Mouse (Mus musculus): ENCODE results near the gene Sytl4. TPM values are rescaled to one million over a fixed set of nuclear protein-coding genes. Genes with fewer than 3 reads are reported as not detected.

Sytl4 gene
- polyA plus RNA-seq, 1 experiment from 2014 or later, result 3.8 TPM

- H3K9me3 ChIP-seq, result no peaks in the 10 kb centered on the region
- WGBS, result 75% methylated on average over 5 of the region's 5 CpGs
- H3K4me3 ChIP-seq, result no peak overlapping the region
- no peak for ATAC-seq (ENCODE audit: extremely low read depth, insufficient number of reproducible peaks, low FRiP score, low TSS enrichment)
- H3K9ac ChIP-seq, result no peak overlapping the region
- no peaks in the 10 kb centered on the region for H3K27me3 ChIP-seq (replicated peaks)
- H3K27ac ChIP-seq (replicated peaks), result no peak overlapping the region
- no peaks in the 10 kb centered on the region for H3K36me3 ChIP-seq
- H3K4me1 ChIP-seq, result no peaks in the 10 kb centered on the region
- no peak overlapping the region for H3K4me2 ChIP-seq
Measured at GRCm38 (mm10) chrX:133926760-133927159, 54.9 kb downstream of the Sytl4 start.

- Histone ChIP-seq H3K27me3 (replicated peaks) (no peaks in the 10 kb centered on the region), H3K4me2 (no peak overlapping the region), H3K9me3 (no peaks in the 10 kb centered on the region), H3K36me3 (no peaks in the 10 kb centered on the region), H3K27ac (replicated peaks) (no peak overlapping the region), H3K9ac (no peak overlapping the region), H3K4me1 (no peaks in the 10 kb centered on the region), H3K4me3 (no peak overlapping the region)
- ATAC-seq (ENCODE audit: extremely low read depth, insufficient number of reproducible peaks, low FRiP score, low TSS enrichment), result no peak
- 64% methylated on average over 4 of the region's 4 CpGs for WGBS
Measured at GRCm38 (mm10) chrX:133921187-133921586, 60.4 kb downstream of the Sytl4 start.

- Histone ChIP-seq H3K4me3 (no peak overlapping the region), H3K27ac (replicated peaks) (peak overlapping the region; percentile 76), H3K4me2 (no peak overlapping the region), H3K9me3 (no peaks in the 10 kb centered on the region), H3K4me1 (peaks cover 26% of the 10 kb centered on the region), H3K27me3 (replicated peaks) (no peaks in the 10 kb centered on the region), H3K36me3 (no peaks in the 10 kb centered on the region), H3K9ac (no peak overlapping the region)
- ATAC-seq (ENCODE audit: extremely low read depth, insufficient number of reproducible peaks, low FRiP score, low TSS enrichment), result no peak; the same call in 1 of the 2 replicates
- WGBS, result 16% methylated on average over 7 of the region's 7 CpGs
Measured at GRCm38 (mm10) chrX:133914219-133914618, 67.4 kb downstream of the Sytl4 start.

GRCm38 (mm10) chrX:133913006-133913405, 68.6 kb downstream of the Sytl4 start:
- no peaks in the 10 kb centered on the region for H3K36me3 ChIP-seq
- 86% methylated on average over 3 of the region's 3 CpGs for WGBS
- no peak overlapping the region for H3K27ac ChIP-seq (replicated peaks)
- H3K4me1 ChIP-seq, result peaks cover 29% of the 10 kb centered on the region
- no peaks in the 10 kb centered on the region for H3K9me3 ChIP-seq
- H3K4me2 ChIP-seq, result no peak overlapping the region
- ATAC-seq (ENCODE audit: extremely low read depth, insufficient number of reproducible peaks, low FRiP score, low TSS enrichment), result no peak
- H3K9ac ChIP-seq, result no peak overlapping the region
- H3K4me3 ChIP-seq, result no peak overlapping the region
- H3K27me3 ChIP-seq (replicated peaks), result no peaks in the 10 kb centered on the region

- Histone ChIP-seq H3K4me2 (peak overlapping the region; percentile 7; the same call in 1 of the 2 replicates), H3K36me3 (no peaks in the 10 kb centered on the region), H3K9ac (peak overlapping the region; percentile 33; the same call in 1 of the 2 replicates), H3K9me3 (no peaks in the 10 kb centered on the region), H3K4me3 (no peak overlapping the region), H3K27ac (replicated peaks) (peak overlapping the region; percentile 58), H3K27me3 (replicated peaks) (no peaks in the 10 kb centered on the region), H3K4me1 (peaks cover 29% of the 10 kb centered on the region)
- 17% methylated on average over 10 of the region's 10 CpGs for WGBS
- ATAC-seq (ENCODE audit: extremely low read depth, insufficient number of reproducible peaks, low FRiP score, low TSS enrichment), result no peak
Measured at GRCm38 (mm10) chrX:133911397-133912103, 70.1 kb downstream of the Sytl4 start.

GRCm38 (mm10) chrX:133908261-133908660, 73.4 kb downstream of the Sytl4 start, which contains the start of gene Srpx2:
Gene Srpx2, plus strand, starts transcription at chrX:133908426.
- 12% methylated on average over 3 of the region's 3 CpGs for WGBS
- H3K27me3 ChIP-seq (replicated peaks), result no peaks in the 10 kb centered on the region
- no peaks in the 10 kb centered on the region for H3K9me3 ChIP-seq
- H3K4me1 ChIP-seq, result peaks cover 16% of the 10 kb centered on the region
- H3K27ac ChIP-seq (replicated peaks), result peak within 1 kb of the TSS; percentile 8; the same call in 1 of the 2 replicates
- H3K4me3 ChIP-seq, result peak within 1 kb of the TSS; percentile 9; the same call in 1 of the 2 replicates
- H3K36me3 ChIP-seq, result no peaks in the 10 kb centered on the region
- 0 out of 2 replicates have a peak within 1 kb of the TSS, but pooled peaks have one; percentile 14 for H3K9ac ChIP-seq
- ATAC-seq (ENCODE audit: extremely low read depth, insufficient number of reproducible peaks, low FRiP score, low TSS enrichment), result no peak
- peak within 1 kb of the TSS; percentile 30 for H3K4me2 ChIP-seq

GRCm38 (mm10) chrX:133898014-133898542, 83.5 kb downstream of the Sytl4 start, which contains the start of gene Tspan6:
Gene Tspan6, minus strand, starts transcription at chrX:133898429.
- H3K4me2 ChIP-seq, result peak within 1 kb of the TSS; percentile 67
- H3K4me3 ChIP-seq, result peak within 1 kb of the TSS; percentile 64
- peak; percentile 37; the same call in 1 of the 2 replicates for ATAC-seq (ENCODE audit: extremely low read depth, insufficient number of reproducible peaks, low FRiP score, low TSS enrichment)
- no peaks in the 10 kb centered on the region for H3K9me3 ChIP-seq
- peak within 1 kb of the TSS; percentile 48 for H3K27ac ChIP-seq (replicated peaks)
- peaks cover 14% of the 10 kb centered on the region for H3K36me3 ChIP-seq
- 19% methylated on average over 33 of the region's 33 CpGs for WGBS
- H3K9ac ChIP-seq, result peak within 1 kb of the TSS; percentile 86
- no peaks in the 10 kb centered on the region for H3K4me1 ChIP-seq
- no peaks in the 10 kb centered on the region for H3K27me3 ChIP-seq (replicated peaks)

GRCm38 (mm10) chrX:133888111-133888510, 93.5 kb downstream of the Sytl4 start:
- whole genome bisulfite sequencing, result 86% methylated on average over 5 of the region's 5 CpGs
- Histone ChIP-seq H3K9me3 (no peaks in the 10 kb centered on the region), H3K36me3 (peaks cover 26% of the 10 kb centered on the region), H3K4me3 (no peak overlapping the region), H3K4me2 (no peak overlapping the region), H3K27me3 (replicated peaks) (no peaks in the 10 kb centered on the region), H3K9ac (no peak overlapping the region), H3K4me1 (no peaks in the 10 kb centered on the region), H3K27ac (replicated peaks) (no peak overlapping the region)
- ATAC-seq (ENCODE audit: extremely low read depth, insufficient number of reproducible peaks, low FRiP score, low TSS enrichment), result no peak

- Histone ChIP-seq H3K9me3 (no peaks in the 10 kb centered on the region), H3K27me3 (replicated peaks) (no peaks in the 10 kb centered on the region), H3K4me1 (no peaks in the 10 kb centered on the region), H3K36me3 (peaks cover 20% of the 10 kb centered on the region), H3K4me3 (no peak overlapping the region), H3K27ac (replicated peaks) (no peak overlapping the region), H3K9ac (no peak overlapping the region), H3K4me2 (no peak overlapping the region)
- no peak for ATAC-seq (ENCODE audit: extremely low read depth, insufficient number of reproducible peaks, low FRiP score, low TSS enrichment)
- 80% methylated on average over 3 of the region's 3 CpGs for WGBS
Measured at GRCm38 (mm10) chrX:133887308-133887707, 94.3 kb downstream of the Sytl4 start.

Measured in heart, embryonic 13.5 days (tissue).